Mouse (Mus musculus) kidney, embryonic 14.5 days (tissue): ENCODE measurements around the gene Crmp1. TPM values are rescaled to one million over a fixed set of nuclear protein-coding genes. Genes with fewer than 3 reads are reported as not detected.

Experiments
- ATAC-seq: fragments of 200-750 bp; cut with Nextera tagmentation; 2 replicates; pipeline ENCODE4 v1.8.0; 2017; ENCODE audit warnings: moderate number of reproducible peaks, mild to moderate bottlenecking, moderate TSS enrichment, moderate library complexity; ENCODE audit not compliant: low FRiP score, low TSS enrichment
- H3K27ac ChIP-seq: fragments of 300-500 bp; sonication (generic); 2 replicates; pipeline ENCODE4 v1.5.1; 2014; ENCODE audit warnings: low read depth, mild to moderate bottlenecking, low read length, moderate library complexity, mixed read lengths
- H3K27me3 ChIP-seq: fragments of 300-500 bp; sonication (generic); 2 replicates; pipeline ENCODE4 v1.6.1; 2014; ENCODE audit warnings: mild to moderate bottlenecking, low read length; ENCODE audit not compliant: control insufficient read depth, insufficient read depth
- H3K36me3 ChIP-seq: fragments of 300-500 bp; sonication (generic); 2 replicates; pipeline ENCODE4 v1.6.1; 2014; ENCODE audit warnings: low read length, mixed read lengths; ENCODE audit not compliant: control insufficient read depth, insufficient read depth
- H3K4me1 ChIP-seq: fragments of 300-500 bp; sonication (generic); 2 replicates; pipeline ENCODE4 v1.6.1; 2014; ENCODE audit warnings: low read length, mixed read lengths; ENCODE audit not compliant: control insufficient read depth, insufficient read depth
- H3K4me2 ChIP-seq: fragments of 300-500 bp; sonication (generic); replicated peaks from 2 replicates; pipeline ENCODE4 v1.6.1; 2014; ENCODE audit warnings: low read depth, mild to moderate bottlenecking, low read length
- H3K4me3 ChIP-seq: fragments of 300-500 bp; sonication (generic); 2 replicates; pipeline ENCODE4 v1.5.1; 2014; ENCODE audit warnings: mild to moderate bottlenecking, low read length
- H3K9ac ChIP-seq: fragments of 300-500 bp; sonication (generic); 2 replicates; pipeline ENCODE4 v1.6.1; 2014; ENCODE audit warnings: low read depth, mild to moderate bottlenecking, low read length, moderate library complexity
- H3K9me3 ChIP-seq: fragments of 300-500 bp; sonication (generic); 2 replicates; pipeline ENCODE4 v1.6.1; 2016; ENCODE audit warnings: low read length; ENCODE audit not compliant: control insufficient read depth
- WGBS: fragments of 180-500 bp; shearing (Covaris S2); extraction: QIAGEN DNeasy Blood & Tissue Kit; methylation state at CpG from one replicate; pipeline ENCODE4 v1.1.7; 2014; 5-methylcytosine and 5-hydroxymethylcytosine counted together
- polyA plus RNA-seq: library from polyadenylated mRNA; unstranded; fragments of >200 nt; fragmentation: Nextera tagmentation; extraction: Ambion mirVana; gene quantifications from 2 replicates; pipeline ENCODE4 v1.2.1, GENCODE M21; 2014

Gene Crmp1
- polyA plus RNA-seq, 1 experiment from 2014 or later: 12.0 TPM

- H3K4me3 ChIP-seq: no peak overlapping the region
Observed at GRCm38 (mm10) chr5:37244161-37244560, 2.4 kb downstream of the Crmp1 start.

GRCm38 (mm10) chr5:37244666-37245242 is 3.0 kb downstream of the Crmp1 start:
- Histone ChIP-seq H3K4me3 (no peak overlapping the region), H3K27ac (no peak overlapping the region; the same call in 1 of the 2 replicates), H3K36me3 (no peaks in the 10 kb centered on the region), H3K4me2 (peak overlapping the region; percentile 79), H3K4me1 (peaks cover 12% of the 10 kb centered on the region; the same call in 1 of the 2 replicates), H3K27me3 (peaks cover 65% of the 10 kb centered on the region), H3K9ac (no peak overlapping the region), H3K9me3 (no peaks in the 10 kb centered on the region)
- 19% methylated on average over 9 of the region's 9 CpGs for WGBS
- ATAC-seq: no peak

More at GRCm38 (mm10) chr5:37244161-37244560, 2.4 kb downstream of the Crmp1 start:
- Histone ChIP-seq H3K27ac (no peak overlapping the region), H3K4me1 (peaks cover 12% of the 10 kb centered on the region; the same call in 1 of the 2 replicates), H3K9me3 (no peaks in the 10 kb centered on the region), H3K27me3 (peaks cover 65% of the 10 kb centered on the region), H3K4me2 (no peak overlapping the region; the same call in 1 of the 2 replicates), H3K36me3 (no peaks in the 10 kb centered on the region), H3K9ac (no peak overlapping the region)
- ATAC-seq: no peak
- WGBS: 0% methylated on average over 13 of the region's 13 CpGs

- 1% methylated on average over 39 of the region's 42 CpGs for WGBS
Observed at GRCm38 (mm10) chr5:37245651-37246050, 3.9 kb downstream of the Crmp1 start.

GRCm38 (mm10) chr5:37246138-37246910 is 4.6 kb downstream of the Crmp1 start:
- Histone ChIP-seq H3K27ac (no peak overlapping the region), H3K9me3 (no peaks in the 10 kb centered on the region), H3K4me1 (peaks cover 12% of the 10 kb centered on the region; the same call in 1 of the 2 replicates), H3K27me3 (peaks cover 57% of the 10 kb centered on the region), H3K9ac (peak overlapping the region; percentile 44), H3K4me3 (peak overlapping the region; percentile 51), H3K36me3 (no peaks in the 10 kb centered on the region), H3K4me2 (peak overlapping the region; percentile 79)
- ATAC-seq: 0 out of 2 replicates have a peak, but pooled peaks have one; percentile 21
- WGBS: 1% methylated on average over 23 of the region's 37 CpGs

More at GRCm38 (mm10) chr5:37245651-37246050, 3.9 kb downstream of the Crmp1 start:
- ATAC-seq: 0 out of 2 replicates have a peak, but pooled peaks have one; percentile 36
- Histone ChIP-seq H3K27me3 (peaks cover 64% of the 10 kb centered on the region), H3K9ac (peak overlapping the region; percentile 44; the same call in 1 of the 2 replicates), H3K9me3 (no peaks in the 10 kb centered on the region), H3K27ac (no peak overlapping the region; the same call in 1 of the 2 replicates), H3K4me3 (peak overlapping the region; percentile 51), H3K4me2 (peak overlapping the region; percentile 79), H3K4me1 (peaks cover 12% of the 10 kb centered on the region; the same call in 1 of the 2 replicates), H3K36me3 (no peaks in the 10 kb centered on the region)

GRCm38 (mm10) chr5:37247456-37247855 is 5.7 kb downstream of the Crmp1 start:
- Histone ChIP-seq H3K4me3 (no peak overlapping the region), H3K9me3 (no peaks in the 10 kb centered on the region), H3K27me3 (peaks cover 46% of the 10 kb centered on the region), H3K9ac (no peak overlapping the region), H3K4me1 (peaks cover 4% of the 10 kb centered on the region; the same call in 1 of the 2 replicates), H3K4me2 (no peak overlapping the region), H3K36me3 (no peaks in the 10 kb centered on the region), H3K27ac (no peak overlapping the region)
- ATAC-seq: no peak
- 45% methylated on average over 4 of the region's 4 CpGs for WGBS

GRCm38 (mm10) chr5:37248870-37249269 is 7.1 kb downstream of the Crmp1 start:
- no peak overlapping the region for H3K9ac ChIP-seq
- 81% methylated on average over 3 of the region's 3 CpGs for WGBS

GRCm38 (mm10) chr5:37251596-37251995 is 9.9 kb downstream of the Crmp1 start:
- no peaks in the 10 kb centered on the region for H3K36me3 ChIP-seq
- no peak overlapping the region for H3K27ac ChIP-seq
- no peak overlapping the region for H3K9ac ChIP-seq
- peaks cover 8% of the 10 kb centered on the region; the same call in 1 of the 2 replicates for H3K27me3 ChIP-seq
- ATAC-seq: no peak
- H3K4me3 ChIP-seq: no peak overlapping the region
- no peaks in the 10 kb centered on the region for H3K4me1 ChIP-seq
- WGBS: 67% methylated on average over 3 of the region's 3 CpGs
- H3K9me3 ChIP-seq: no peaks in the 10 kb centered on the region
- no peak overlapping the region for H3K4me2 ChIP-seq

More at GRCm38 (mm10) chr5:37248870-37249269, 7.1 kb downstream of the Crmp1 start:
- Histone ChIP-seq H3K4me2 (no peak overlapping the region), H3K27me3 (peaks cover 34% of the 10 kb centered on the region), H3K9me3 (no peaks in the 10 kb centered on the region), H3K36me3 (no peaks in the 10 kb centered on the region), H3K4me1 (peaks cover 4% of the 10 kb centered on the region; the same call in 1 of the 2 replicates), H3K27ac (no peak overlapping the region), H3K4me3 (no peak overlapping the region)
- no peak for ATAC-seq

GRCm38 (mm10) chr5:37252101-37252804 is 10.5 kb downstream of the Crmp1 start:
- H3K27me3 ChIP-seq: 0 out of 2 replicates have a peak, but pooled peaks cover 3% of the 10 kb centered on the region
- no peak for ATAC-seq
- H3K36me3 ChIP-seq: no peaks in the 10 kb centered on the region
- H3K4me2 ChIP-seq: no peak overlapping the region
- H3K27ac ChIP-seq: no peak overlapping the region
- H3K9ac ChIP-seq: no peak overlapping the region
- no peaks in the 10 kb centered on the region for H3K9me3 ChIP-seq
- H3K4me3 ChIP-seq: no peak overlapping the region
- WGBS: 87% methylated on average over 9 of the region's 9 CpGs
- no peaks in the 10 kb centered on the region for H3K4me1 ChIP-seq
